Mouse (Mus musculus) right cerebral cortex, postnatal 10 days (tissue): ENCODE data around the gene Bfsp2.
"Not testable (repeated sequence)": the region's sequence is repeated elsewhere in the genome, so short reads cannot be mapped to it uniquely, and the experiment has no call there.

ENCODE experiments used
- DNase-seq, 2 experiments: peaks; one replicate each; pipeline ENCODE4 v3.0.0; 2021; ENCODE audit warnings: low spot score in 2 of 2

Bfsp2 gene

GRCm38 (mm10) chr9:103430431-103431220 lies 49.6 kb downstream of the Bfsp2 start:
- no peak for DNase-seq

GRCm38 (mm10) chr9:103426425-103426824 lies 53.8 kb downstream of the Bfsp2 start:
- DNase-seq = no peak

DNA sequence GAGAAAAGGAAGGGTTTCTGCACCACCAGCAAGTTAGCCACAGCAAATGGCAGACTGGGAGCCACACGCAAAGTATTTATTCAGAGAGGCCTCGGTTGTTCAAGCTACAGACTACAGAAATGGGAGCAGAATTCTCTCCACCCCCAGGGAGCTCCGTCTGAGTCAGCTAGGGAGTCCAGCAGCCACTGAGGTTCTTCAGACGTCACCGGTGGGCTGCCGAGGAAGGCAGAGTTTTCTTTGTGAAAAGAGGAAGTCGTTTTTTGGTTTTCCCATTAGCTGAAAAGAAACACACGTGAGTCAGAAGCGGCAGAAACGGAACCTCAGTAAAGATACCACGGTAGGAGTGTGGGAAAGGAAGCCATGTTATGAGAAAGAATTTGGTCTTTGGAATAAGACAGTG lies 55.4 kb downstream of the Bfsp2 start:
- no peak for DNase-seq

DNA sequence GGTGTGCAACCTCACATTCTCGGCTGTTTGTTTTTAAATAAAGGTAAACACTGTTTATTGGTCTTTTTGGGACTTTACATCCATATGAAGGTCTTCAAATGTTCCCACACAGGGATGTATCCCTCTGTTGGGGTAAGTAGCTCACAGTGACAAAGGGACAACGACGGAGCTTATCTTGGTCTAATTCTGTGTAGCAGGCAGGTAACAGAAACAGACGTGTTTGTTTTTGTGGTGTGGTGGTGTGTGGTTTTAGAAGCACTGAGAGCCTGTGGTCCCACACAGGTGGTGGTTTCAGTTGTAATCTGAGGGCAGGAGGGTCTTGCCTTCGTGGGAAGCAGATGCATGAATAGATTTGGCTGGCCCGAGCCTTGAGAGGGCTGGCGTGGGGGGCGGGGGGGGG lies 56.3 kb downstream of the Bfsp2 start:
- no peak for DNase-seq

GRCm38 (mm10) chr9:103423384-103423783 lies 56.8 kb downstream of the Bfsp2 start:
- DNase-seq = no peak

DNA sequence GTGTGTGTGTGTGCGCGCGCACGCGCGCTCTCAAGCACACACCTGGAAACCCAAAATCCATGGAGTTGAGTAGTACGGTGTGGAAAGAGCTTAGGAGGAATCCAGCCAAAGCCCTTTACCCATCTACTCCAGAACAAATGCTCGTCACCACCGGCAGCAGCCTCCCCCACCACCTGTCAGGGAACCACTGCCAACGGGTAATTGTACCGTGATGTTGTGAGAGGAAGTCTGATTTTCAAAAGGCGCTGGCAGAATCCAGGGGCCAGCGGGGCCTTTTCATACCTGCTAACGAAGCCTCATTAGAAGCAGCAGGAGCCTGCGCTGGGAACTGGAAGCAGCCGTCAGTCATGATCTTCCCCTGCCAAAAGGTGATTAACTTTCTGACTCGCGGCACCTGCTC lies 57.4 kb downstream of the Bfsp2 start:
- DNase-seq = peak in 1 of 2 experiments; percentile 49

- DNase-seq = no peak
Measured at GRCm38 (mm10) chr9:103420844-103421243, 59.4 kb downstream of the Bfsp2 start.

- DNase-seq = no peak
Measured at GRCm38 (mm10) chr9:103418786-103419185, 61.4 kb downstream of the Bfsp2 start.

GRCm38 (mm10) chr9:103418267-103418666 lies 62.0 kb downstream of the Bfsp2 start:
- not testable (repeated sequence) for DNase-seq

GRCm38 (mm10) chr9:103413457-103413856 lies 66.8 kb downstream of the Bfsp2 start:
- no peak for DNase-seq

GRCm38 (mm10) chr9:103409119-103409518 lies 71.1 kb downstream of the Bfsp2 start:
- DNase-seq = no peak

DNA sequence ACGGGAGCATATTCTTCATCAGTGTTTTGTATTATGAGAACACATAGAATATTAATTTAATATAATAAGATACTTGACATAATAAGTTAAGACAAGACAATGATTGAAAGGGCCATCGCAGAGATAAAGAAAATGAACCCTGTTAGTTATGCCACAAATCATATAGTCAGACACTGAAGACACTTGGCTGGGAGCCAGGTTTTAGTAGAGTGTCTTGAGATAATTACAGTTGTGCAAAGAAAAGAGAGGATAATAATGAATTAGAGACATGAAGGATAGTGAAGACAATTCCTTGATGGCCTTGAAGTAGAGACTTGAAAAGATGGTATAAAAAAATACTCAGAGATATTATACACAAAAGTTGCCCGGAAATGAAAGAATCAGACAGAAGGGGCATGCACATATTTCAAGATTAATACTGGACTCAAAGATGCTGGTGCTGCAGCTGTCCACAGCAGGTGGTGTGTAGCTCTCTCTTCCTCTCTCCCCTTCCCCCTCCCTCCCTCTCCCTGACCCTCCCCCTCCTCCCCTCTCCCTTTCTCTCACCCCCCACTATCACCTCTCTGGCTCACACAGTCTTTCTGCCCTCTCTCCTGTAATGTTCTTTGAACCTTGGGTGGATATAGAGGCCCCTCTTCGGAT lies 72.0 kb downstream of the Bfsp2 start:
- no peak for DNase-seq

GRCm38 (mm10) chr9:103403331-103403973 lies 76.8 kb downstream of the Bfsp2 start:
- DNase-seq = no peak

DNA sequence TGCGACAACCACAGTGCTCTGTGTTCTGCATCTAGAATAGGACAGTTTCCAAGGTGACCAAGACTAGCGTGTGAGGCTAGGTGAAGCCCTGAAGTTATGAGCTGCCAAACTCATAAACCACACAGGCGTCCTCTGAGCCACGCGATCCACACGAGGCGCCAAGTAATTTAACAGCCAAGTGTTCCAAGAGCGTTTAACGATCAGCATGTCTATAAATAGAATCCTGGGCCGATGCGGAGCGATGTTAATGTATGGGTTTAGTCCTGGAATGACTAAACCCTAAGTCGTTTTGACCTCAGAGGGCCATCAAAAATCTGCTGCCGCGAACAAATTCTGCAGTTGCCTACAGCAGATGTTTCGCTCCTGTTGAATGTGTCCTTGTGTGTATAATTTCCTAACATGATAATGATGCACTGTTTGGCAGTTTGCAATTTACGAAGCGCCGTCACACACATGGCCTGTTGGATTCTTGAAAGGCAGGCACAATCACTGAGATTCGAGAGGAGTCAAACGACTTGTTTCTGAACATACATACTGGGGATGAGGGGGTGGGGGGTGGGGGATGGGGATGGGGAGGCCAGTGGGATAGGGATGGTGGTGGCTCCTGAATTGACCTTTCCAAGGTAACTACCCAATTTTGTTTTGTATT lies 81.6 kb downstream of the Bfsp2 start:
- peak; percentile 27 to 50 for DNase-seq

DNA sequence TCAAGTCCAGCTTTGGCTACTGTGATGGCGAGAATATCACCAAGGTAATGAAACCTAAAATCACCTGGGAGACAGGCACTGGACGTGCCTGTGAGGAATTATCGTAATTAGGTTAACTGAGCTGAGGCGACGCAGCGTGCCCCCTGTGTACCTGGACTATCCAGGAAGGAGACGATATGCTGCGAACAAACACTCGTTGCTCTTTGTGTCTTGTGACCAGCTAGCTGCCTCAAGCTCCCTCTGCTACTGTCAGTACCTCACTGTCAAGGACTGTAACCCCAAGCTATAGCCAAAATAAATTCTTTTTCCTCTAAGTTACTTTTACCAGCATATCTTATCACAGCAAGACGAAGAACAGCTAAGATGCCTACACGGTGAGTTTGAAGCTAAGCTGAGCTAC lies 87.0 kb downstream of the Bfsp2 start:
- no peak for DNase-seq

- DNase-seq = no peak
Measured at GRCm38 (mm10) chr9:103391796-103392372, 88.3 kb downstream of the Bfsp2 start.

DNA sequence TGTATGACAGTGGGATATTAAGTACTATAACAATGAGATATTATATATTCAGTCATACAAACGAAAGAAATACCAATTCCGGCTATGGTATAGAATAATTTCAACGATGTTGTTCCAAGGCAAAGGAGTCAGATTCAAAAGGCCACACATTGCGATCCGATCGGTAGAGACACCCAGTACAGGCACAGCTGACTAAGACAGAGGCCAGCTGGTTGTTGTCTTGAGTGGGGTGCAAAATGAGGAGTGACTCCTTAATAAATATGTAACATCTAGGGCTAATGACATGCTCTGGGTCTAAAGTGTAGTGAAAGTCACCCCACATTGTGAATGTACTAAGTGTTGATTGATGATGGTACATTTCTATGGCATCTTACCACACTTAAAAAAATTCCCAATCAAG lies 91.0 kb downstream of the Bfsp2 start:
- DNase-seq = no peak

DNA sequence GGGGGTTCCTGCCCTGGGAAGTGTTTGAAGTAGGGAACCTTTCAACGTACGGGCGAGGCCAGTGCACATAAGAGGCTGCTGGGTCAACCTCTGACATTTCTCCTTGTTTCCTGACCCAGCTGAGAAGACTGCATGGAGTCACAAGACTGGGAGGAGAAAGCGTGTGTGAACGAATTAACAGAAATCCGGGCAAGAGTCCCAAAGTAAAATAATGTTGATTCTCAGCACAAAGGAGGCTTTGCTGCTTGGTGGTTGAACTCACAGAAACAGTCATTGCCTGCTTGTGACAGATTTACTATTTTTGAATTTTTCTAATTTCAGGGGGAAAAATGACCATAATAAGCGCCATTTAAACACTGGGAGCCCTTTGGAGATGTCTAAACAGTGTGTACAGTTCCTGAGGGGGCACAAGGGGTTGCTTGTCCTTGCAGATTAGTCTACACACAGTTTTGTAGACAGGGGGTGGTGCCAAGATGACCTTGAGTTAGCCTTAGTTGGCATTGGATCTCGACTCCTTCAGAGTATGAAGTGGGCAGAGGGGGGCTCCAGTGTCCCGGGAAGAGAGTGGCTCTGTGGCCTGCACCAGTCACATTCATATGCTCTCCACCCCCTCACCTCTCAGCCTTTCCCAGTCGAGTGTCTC lies 93.1 kb downstream of the Bfsp2 start:
- DNase-seq = peak in 1 of 2 experiments; percentile 34

DNA sequence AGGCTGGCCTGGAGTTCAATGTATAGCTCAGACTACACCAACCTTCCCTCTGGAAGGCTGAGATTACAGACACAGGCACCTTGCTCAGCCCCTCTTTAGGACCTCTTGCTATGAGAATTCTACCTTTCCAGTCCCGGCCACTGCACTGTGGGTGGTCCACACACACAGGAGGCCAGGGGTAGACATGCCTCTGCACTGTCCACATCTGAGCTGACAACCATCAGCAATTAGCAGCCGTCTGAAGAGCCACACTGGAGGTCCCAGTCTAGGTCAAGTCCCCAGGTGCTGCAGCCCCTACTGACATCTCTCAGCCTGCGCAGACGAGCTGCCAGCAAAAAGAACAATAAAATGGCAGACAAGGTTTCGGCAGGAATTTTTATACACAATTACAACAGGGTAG lies 93.6 kb downstream of the Bfsp2 start:
- no peak for DNase-seq

DNA sequence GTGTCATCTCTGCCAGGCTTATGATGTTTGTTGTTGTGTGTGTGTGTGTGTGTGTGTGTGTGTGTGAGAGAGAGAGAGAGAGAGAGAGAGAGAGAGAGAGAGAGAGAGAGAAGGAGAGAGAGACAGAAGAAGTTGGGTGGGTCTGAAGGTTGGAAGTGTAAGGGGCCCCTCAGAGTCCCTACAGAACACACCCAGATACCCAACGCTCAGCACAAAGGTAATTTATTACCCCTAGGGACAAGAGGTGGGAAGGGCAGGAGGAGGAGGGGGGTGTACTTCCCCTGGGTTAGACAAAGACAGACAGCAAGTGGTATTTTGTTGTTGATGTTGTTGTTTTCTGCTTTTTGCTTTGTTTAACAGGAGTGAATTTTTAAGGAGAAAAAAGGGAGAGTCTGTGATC lies 94.6 kb downstream of the Bfsp2 start:
- DNase-seq = no peak

GRCm38 (mm10) chr9:103384141-103384796 lies 96.0 kb downstream of the Bfsp2 start:
- no peak for DNase-seq
